Mouse (Mus musculus) liver, postnatal 0 days (tissue): ENCODE data around the gene Btrc.

Experiments used
- CTCF ChIP-seq: sonication (generic); IDR thresholded peaks from 2 replicates; pipeline ENCODE4 v1.5.1; 2016; ENCODE audit warnings: antibody characterized with exemption, low read depth
- EP300 ChIP-seq: IDR thresholded peaks from 2 replicates; pipeline ENCODE4 v1.6.1; 2016; ENCODE audit warnings: antibody characterized with exemption, low read depth, mild to moderate bottlenecking

GRCm38 (mm10) chr19:45507531-45507930 lies 144.0 kb downstream of the Btrc start:
- TF ChIP-seq EP300: no peak
- no peak for TF ChIP-seq CTCF
